Mouse (Mus musculus) splenic B cell, adult 2 months (primary cell): ENCODE results near the gene Msrb3.

Experiments used
- DNase-seq: peaks from one replicate; pipeline ENCODE4 v3.0.0-alpha.2; 2011; ENCODE audit warnings: low read depth, low spot score
- H3K27me3 ChIP-seq: 2 replicates; pipeline ENCODE4 v1.6.1; 2012; ENCODE audit warnings: mild to moderate bottlenecking, low read length, moderate library complexity, mixed read lengths; ENCODE audit not compliant: control insufficient read depth, poor library complexity, insufficient read depth, severe bottlenecking
- H3K36me3 ChIP-seq: 2 replicates; pipeline ENCODE4 v1.6.1; 2012; ENCODE audit warnings: mild to moderate bottlenecking, low read length, moderate library complexity, mixed read lengths; ENCODE audit not compliant: control insufficient read depth, poor library complexity, insufficient read depth, severe bottlenecking

Msrb3 gene

GRCm38 (mm10) chr10:120745138-120745856 lies 153.6 kb downstream of the Msrb3 start:
- DNase-seq, result peak; percentile 18
- H3K36me3 ChIP-seq, result no peaks in the 10 kb centered on the region
- no peaks in the 10 kb centered on the region for H3K27me3 ChIP-seq

- Histone ChIP-seq H3K36me3 (no peaks in the 10 kb centered on the region), H3K27me3 (no peaks in the 10 kb centered on the region)
- no peak for DNase-seq
Measured at GRCm38 (mm10) chr10:120744441-120745137, 154.3 kb downstream of the Msrb3 start.

GRCm38 (mm10) chr10:120736508-120737069 lies 162.3 kb downstream of the Msrb3 start:
- Histone ChIP-seq H3K36me3 (no peaks in the 10 kb centered on the region), H3K27me3 (no peaks in the 10 kb centered on the region)
- DNase-seq, result no peak

GRCm38 (mm10) chr10:120735722-120736507 lies 163.0 kb downstream of the Msrb3 start:
- Histone ChIP-seq H3K27me3 (no peaks in the 10 kb centered on the region), H3K36me3 (no peaks in the 10 kb centered on the region)
- no peak for DNase-seq

- no peak for DNase-seq
- no peaks in the 10 kb centered on the region for H3K27me3 ChIP-seq
- H3K36me3 ChIP-seq, result no peaks in the 10 kb centered on the region
Measured at GRCm38 (mm10) chr10:120734364-120734763, 164.5 kb downstream of the Msrb3 start.
